Mouse (Mus musculus) E14TG2a.4 (cell line): ENCODE measurements at regions not wholly inside any gene's neighbourhood (a gene's known extent, or its start where the extent isn't known, plus 50 kb on each side); places are given as distances from the start of the nearest gene placed in this dataset.

Source experiments
- CTCF ChIP-seq: conservative IDR thresholded peaks from 2 replicates; pipeline ENCODE4 v1.5.1; 2014; ENCODE audit warnings: low read length
- POU5F1 ChIP-seq: IDR thresholded peaks from 2 replicates; pipeline ENCODE4 v1.6.1; 2014; ENCODE audit warnings: low read length, borderline replicate concordance

GRCm38 (mm10) chr2:117913846-117914245, 197.8 kb upstream of the Thbs1 start:
- TF ChIP-seq POU5F1 (no peak), CTCF (0 out of 2 replicates have a peak, but pooled peaks have one; percentile 7)
